Mouse (Mus musculus): ENCODE results near the gene Slc36a4.

GRCm38 (mm10) chr9:15687358-15687757, 22.2 kb upstream of the Slc36a4 start:
- TF ChIP-seq POLR2A (IDR thresholded peaks at IDR 0.05; ENCODE audit: low read depth, low read length): no peak
- no peak for TF ChIP-seq PAX5 (IDR thresholded peaks at IDR 0.05; ENCODE audit: low read length)
- TF ChIP-seq POLR2AphosphoS2 (IDR thresholded peaks at IDR 0.05; ENCODE audit: low read depth, low read length): no peak
- no peak for TF ChIP-seq CTCF (conservative IDR thresholded peaks at IDR 0.05 in 1 of 2, IDR thresholded peaks at IDR 0.05 in 1 of 2; ENCODE audit: low read depth in 2 of 2, low read length in 2 of 2)
- TF ChIP-seq GABPA (IDR thresholded peaks at IDR 0.05; ENCODE audit: insufficient replicate concordance, low read depth, low read length): no peak
- TF ChIP-seq IRF4 (IDR thresholded peaks at IDR 0.05; ENCODE audit: low read depth, low read length): no peak
- TF ChIP-seq E2F4 (IDR thresholded peaks at IDR 0.05; ENCODE audit: insufficient replicate concordance, low read depth, low read length): no peak
- no peak for TF ChIP-seq SIN3A (IDR thresholded peaks at IDR 0.05; ENCODE audit: low read length)
- TF ChIP-seq HCFC1 (IDR thresholded peaks at IDR 0.05; ENCODE audit: low read depth, low read length): no peak
- TF ChIP-seq ETS1 (conservative IDR thresholded peaks at IDR 0.05; ENCODE audit: low read depth, low read length): no peak
- TF ChIP-seq TBP (conservative IDR thresholded peaks at IDR 0.05; ENCODE audit: low read depth, low read length): no peak
- no peak for TF ChIP-seq RCOR1 (conservative IDR thresholded peaks at IDR 0.05; ENCODE audit: low read depth, low read length)

Measured in CH12.LX (cell line).